Mouse (Mus musculus): ENCODE measurements at regions not wholly inside any gene's neighbourhood (a gene's known extent, or its start where the extent isn't known, plus 50 kb on each side); places are given as distances from the start of the nearest gene placed in this dataset.

- Histone ChIP-seq H3K79me2 (ENCODE audit: control insufficient read depth, insufficient read depth, low read length, poor library complexity) (no peaks in the 10 kb centered on the region), H3K27ac (ENCODE audit: control insufficient read depth, low read depth, low read length) (no peak overlapping the region), H3K9ac (ENCODE audit: control insufficient read depth, low read depth, low read length, poor library complexity, severe bottlenecking) (no peak overlapping the region), H3K4me1 (ENCODE audit: control insufficient read depth in 1 of 2, insufficient read depth in 2 of 2, low read length in 2 of 2) (no peaks in the 10 kb centered on the region), H3K9me3 (replicated peaks; ENCODE audit: insufficient read depth, low read length) (no peaks in the 10 kb centered on the region), H3K4me3 (ENCODE audit: control insufficient read depth in 1 of 2, insufficient read depth in 1 of 2, low read depth in 2 of 2, low read length in 2 of 2) (no peak overlapping the region), H3K36me3 (ENCODE audit: control insufficient read depth in 1 of 2, insufficient read depth in 2 of 2, low read length in 2 of 2) (no peaks in the 10 kb centered on the region), H3K27me3 (ENCODE audit: control insufficient read depth in 1 of 2, insufficient read depth in 2 of 2, low read length in 2 of 2) (no peaks in the 10 kb centered on the region)
- TF ChIP-seq ZNF384 (IDR thresholded peaks at IDR 0.05; ENCODE audit: low read depth, low read length) (no peak), GATA1 (IDR thresholded peaks at IDR 0.05; ENCODE audit: low read depth, low read length) (no peak), CTCF (IDR thresholded peaks at IDR 0.05 in 2 of 3, conservative IDR thresholded peaks at IDR 0.05 in 1 of 3; ENCODE audit: control insufficient read depth in 1 of 3, insufficient read depth in 1 of 3, low read depth in 2 of 3, low read length in 3 of 3, poor library complexity in 1 of 3, severe bottlenecking in 1 of 3) (peak in 1 of 3 experiments; percentile 2; a peak in 1 of 6 replicates)
- DNase-seq (ENCODE audit: low read depth, low spot score), result peak; percentile 3
Measured at GRCm38 (mm10) chr12:27849537-27849936, 507.2 kb upstream of the Sox11 start.

- no peak for DNase-seq (ENCODE audit: low read depth, low spot score)
- TF ChIP-seq USF2 (IDR thresholded peaks at IDR 0.05; ENCODE audit: borderline replicate concordance in 1 of 2, insufficient read depth in 1 of 2, low read depth in 1 of 2, low read length in 2 of 2) (no peak), MYB (IDR thresholded peaks at IDR 0.05; ENCODE audit: low read depth, low read length) (no peak), MAFK (IDR thresholded peaks at IDR 0.05; ENCODE audit: borderline replicate concordance, low read depth, low read length) (no peak), CHD2 (IDR thresholded peaks at IDR 0.05; ENCODE audit: low read length) (no peak), USF1 (IDR thresholded peaks at IDR 0.05; ENCODE audit: low read depth, low read length) (no peak), RCOR1 (IDR thresholded peaks at IDR 0.05; ENCODE audit: low read depth, low read length) (no peak), ZKSCAN1 (IDR thresholded peaks at IDR 0.05; ENCODE audit: low read depth, low read length) (no peak), MXI1 (IDR thresholded peaks at IDR 0.05; ENCODE audit: low read depth, low read length) (no peak)
- H3K4me1 ChIP-seq (ENCODE audit: control insufficient read depth in 1 of 2, insufficient read depth in 2 of 2, low read length in 2 of 2), result no peaks in the 10 kb centered on the region
- H3K36me3 ChIP-seq (ENCODE audit: control insufficient read depth in 1 of 2, insufficient read depth in 2 of 2, low read length in 2 of 2), result no peaks in the 10 kb centered on the region
- no peak overlapping the region for H3K4me3 ChIP-seq (ENCODE audit: control insufficient read depth in 1 of 2, insufficient read depth in 1 of 2, low read depth in 2 of 2, low read length in 2 of 2)
- H3K79me2 ChIP-seq (ENCODE audit: control insufficient read depth, insufficient read depth, low read length, poor library complexity), result no peaks in the 10 kb centered on the region
- no peak overlapping the region for H3K27ac ChIP-seq (ENCODE audit: control insufficient read depth, low read depth, low read length)
- H3K9ac ChIP-seq (ENCODE audit: control insufficient read depth, low read depth, low read length, poor library complexity, severe bottlenecking), result no peak overlapping the region
- no peaks in the 10 kb centered on the region for H3K9me3 ChIP-seq (replicated peaks; ENCODE audit: insufficient read depth, low read length)
- no peaks in the 10 kb centered on the region for H3K27me3 ChIP-seq (ENCODE audit: control insufficient read depth in 1 of 2, insufficient read depth in 2 of 2, low read length in 2 of 2)
Measured at GRCm38 (mm10) chr12:27849099-27849498, 506.7 kb upstream of the Sox11 start.

GRCm38 (mm10) chr12:27848141-27848540, 505.8 kb upstream of the Sox11 start:
- Histone ChIP-seq H3K79me2 (ENCODE audit: control insufficient read depth, insufficient read depth, low read length, poor library complexity) (no peaks in the 10 kb centered on the region), H3K9ac (ENCODE audit: control insufficient read depth, low read depth, low read length, poor library complexity, severe bottlenecking) (no peak overlapping the region), H3K9me3 (replicated peaks; ENCODE audit: insufficient read depth, low read length) (no peaks in the 10 kb centered on the region), H3K4me3 (ENCODE audit: control insufficient read depth in 1 of 2, insufficient read depth in 1 of 2, low read depth in 2 of 2, low read length in 2 of 2) (no peak overlapping the region), H3K27ac (ENCODE audit: control insufficient read depth, low read depth, low read length) (no peak overlapping the region), H3K27me3 (ENCODE audit: control insufficient read depth in 1 of 2, insufficient read depth in 2 of 2, low read length in 2 of 2) (no peaks in the 10 kb centered on the region), H3K36me3 (ENCODE audit: control insufficient read depth in 1 of 2, insufficient read depth in 2 of 2, low read length in 2 of 2) (no peaks in the 10 kb centered on the region), H3K4me1 (ENCODE audit: control insufficient read depth in 1 of 2, insufficient read depth in 2 of 2, low read length in 2 of 2) (no peaks in the 10 kb centered on the region)
- no peak for TF ChIP-seq SIN3A (IDR thresholded peaks at IDR 0.05; ENCODE audit: low read length)
- TF ChIP-seq EP300 (IDR thresholded peaks at IDR 0.05; ENCODE audit: low read depth in 1 of 2, low read length in 2 of 2), result no peak
- TF ChIP-seq USF1 (IDR thresholded peaks at IDR 0.05; ENCODE audit: low read depth, low read length), result no peak
- no peak for TF ChIP-seq ZNF384 (IDR thresholded peaks at IDR 0.05; ENCODE audit: low read depth, low read length)
- TF ChIP-seq ZKSCAN1 (IDR thresholded peaks at IDR 0.05; ENCODE audit: low read depth, low read length), result no peak
- no peak for TF ChIP-seq RCOR1 (IDR thresholded peaks at IDR 0.05; ENCODE audit: low read depth, low read length)
- TF ChIP-seq TAL1 (IDR thresholded peaks at IDR 0.05; ENCODE audit: low read length), result no peak
- TF ChIP-seq KAT2A (conservative IDR thresholded peaks at IDR 0.05; ENCODE audit: low read depth, low read length), result no peak
- TF ChIP-seq GATA1 (IDR thresholded peaks at IDR 0.05; ENCODE audit: low read depth, low read length), result no peak
- DNase-seq (ENCODE audit: low read depth, low spot score), result no peak

All from MEL (cell line).